Mouse (Mus musculus): ENCODE results near the gene Gm8104.
"Not testable (repeated sequence)": the region's sequence is repeated elsewhere in the genome, so short reads cannot be mapped to it uniquely, and the experiment has no call there.

DNA sequence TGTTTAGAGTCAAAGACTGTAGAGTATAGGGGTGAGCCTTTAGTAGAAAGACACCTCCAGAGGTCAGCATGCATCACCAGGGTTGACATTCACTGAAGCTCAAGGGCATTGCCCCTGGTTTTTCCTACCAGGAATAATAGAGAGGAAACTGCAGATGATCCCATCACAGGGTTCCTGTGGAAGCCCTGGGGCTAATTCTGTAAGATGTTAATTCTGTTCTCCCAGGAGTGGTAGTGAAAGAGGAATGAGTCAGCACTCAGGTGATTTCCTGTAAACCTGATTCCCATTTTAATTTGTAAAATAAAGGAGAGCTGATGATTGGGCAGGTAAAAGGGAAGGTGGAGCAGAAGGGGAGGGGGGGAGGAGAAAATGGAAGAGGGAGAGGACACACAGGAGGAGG lies 25.9 kb downstream of the Gm8104 start:
- not testable (repeated sequence) for TF ChIP-seq CTCF (IDR thresholded peaks at IDR 0.05; ENCODE audit: borderline replicate concordance, insufficient read depth, low read depth, low read length); POLR2A (IDR thresholded peaks at IDR 0.05; ENCODE audit: borderline replicate concordance, insufficient read depth, low read length)
